Mouse (Mus musculus) kidney, embryonic 15.5 days (tissue): ENCODE data around the gene Cd2bp2. TPM values are rescaled to one million over a fixed set of nuclear protein-coding genes. Genes with fewer than 3 reads are reported as not detected.

Source experiments
- ATAC-seq: fragments of 200-750 bp; cut with Nextera tagmentation; replicated peaks from 2 replicates; pipeline ENCODE4 v1.8.0; 2017; ENCODE audit warnings: moderate TSS enrichment; ENCODE audit not compliant: low FRiP score
- H3K27ac ChIP-seq: fragments of 300-500 bp; sonication (generic); 2 replicates; pipeline ENCODE4 v1.5.1; 2015; ENCODE audit warnings: mild to moderate bottlenecking, inconsistent platforms
- H3K27me3 ChIP-seq: fragments of 300-500 bp; sonication (generic); 2 replicates; pipeline ENCODE4 v1.6.1; 2015; ENCODE audit warnings: inconsistent platforms
- H3K36me3 ChIP-seq: fragments of 300-500 bp; sonication (generic); 2 replicates; pipeline ENCODE4 v1.6.1; 2015; ENCODE audit warnings: inconsistent platforms
- H3K4me1 ChIP-seq: fragments of 300-500 bp; sonication (generic); 2 replicates; pipeline ENCODE4 v1.6.1; 2015; ENCODE audit warnings: inconsistent platforms
- H3K4me2 ChIP-seq: fragments of 300-500 bp; sonication (generic); 2 replicates; pipeline ENCODE4 v1.6.1; 2015; ENCODE audit warnings: moderate library complexity, mild to moderate bottlenecking, inconsistent platforms
- H3K4me3 ChIP-seq: fragments of 300-500 bp; sonication (generic); replicated peaks from 2 replicates; pipeline ENCODE4 v1.5.1; 2015; ENCODE audit warnings: mild to moderate bottlenecking, inconsistent platforms
- H3K9ac ChIP-seq: fragments of 300-500 bp; sonication (generic); 2 replicates; pipeline ENCODE4 v1.6.1; 2015; ENCODE audit warnings: mild to moderate bottlenecking, inconsistent platforms
- H3K9me3 ChIP-seq: fragments of 300-500 bp; sonication (generic); replicated peaks from 2 replicates; pipeline ENCODE4 v1.6.1; 2016; ENCODE audit warnings: inconsistent platforms
- WGBS: fragments of 180-500 bp; shearing (Covaris S2); methylation state at CpG from one replicate; pipeline ENCODE4 v1.1.7; 2015; ENCODE audit warnings: mixed read lengths; 5-methylcytosine and 5-hydroxymethylcytosine counted together
- polyA plus RNA-seq: library from polyadenylated mRNA; unstranded; fragments of >200 nt; fragmentation: Nextera tagmentation; extraction: Ambion mirVana; gene quantifications from 2 replicates; pipeline ENCODE4 v1.2.1, GENCODE M21; 2015

Gene Cd2bp2
- polyA plus RNA-seq, 1 experiment from 2014 or later: 66.6 TPM

GRCm38 (mm10) chr7:127214981-127215871 lies 19.4 kb upstream of the Cd2bp2 start:
- Histone ChIP-seq H3K36me3 (no peaks in the 10 kb centered on the region), H3K4me1 (peaks cover 21% of the 10 kb centered on the region), H3K9me3 (no peaks in the 10 kb centered on the region), H3K27ac (peak overlapping the region; percentile 27; the same call in 1 of the 2 replicates), H3K27me3 (peaks cover 5% of the 10 kb centered on the region; the same call in 1 of the 2 replicates), H3K4me2 (peak overlapping the region; percentile 72), H3K9ac (peak overlapping the region; percentile 45), H3K4me3 (peak overlapping the region; percentile 42)
- WGBS: 24% methylated on average over 33 of the region's 33 CpGs
- 0 out of 2 replicates have a peak, but pooled peaks have one; percentile 35 for ATAC-seq

DNA sequence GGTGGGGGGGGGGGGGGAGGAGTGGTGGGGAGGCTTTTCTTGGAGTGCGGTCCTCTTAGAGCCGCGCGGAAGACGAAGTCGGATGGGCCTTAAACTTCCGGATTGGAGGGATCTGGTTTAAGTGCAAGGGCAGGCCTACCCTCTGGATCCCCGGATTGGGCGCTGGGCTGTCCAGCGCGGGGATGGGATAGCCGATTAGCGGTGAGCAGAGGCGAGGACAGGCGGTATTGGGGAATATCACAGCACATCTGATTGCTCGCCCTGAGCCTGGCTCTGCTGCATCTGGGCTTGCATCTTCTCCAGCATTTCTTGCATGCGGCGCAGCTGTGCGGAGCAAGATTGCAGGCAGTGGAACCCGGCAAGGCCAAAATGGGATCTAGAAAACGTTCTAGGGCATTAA lies 18.7 kb upstream of the Cd2bp2 start:
- H3K4me2 ChIP-seq: peak overlapping the region; percentile 72
- H3K4me3 ChIP-seq: peak overlapping the region; percentile 42

GRCm38 (mm10) chr7:127213930-127214329 lies 18.1 kb upstream of the Cd2bp2 start:
- Histone ChIP-seq H3K4me2 (peak overlapping the region; percentile 72; the same call in 1 of the 2 replicates), H3K27me3 (peaks cover 5% of the 10 kb centered on the region; the same call in 1 of the 2 replicates), H3K36me3 (no peaks in the 10 kb centered on the region), H3K4me1 (peaks cover 27% of the 10 kb centered on the region), H3K9me3 (no peaks in the 10 kb centered on the region), H3K27ac (no peak overlapping the region), H3K4me3 (no peak overlapping the region; the same call in 1 of the 2 replicates), H3K9ac (no peak overlapping the region)
- WGBS: 56% methylated on average over 12 of the region's 12 CpGs
- no peak for ATAC-seq

More for the DNA sequence above, 18.7 kb upstream of the Cd2bp2 start:
- no peak for ATAC-seq
- H3K4me1 ChIP-seq: peaks cover 22% of the 10 kb centered on the region
- peaks cover 5% of the 10 kb centered on the region; the same call in 1 of the 2 replicates for H3K27me3 ChIP-seq
- H3K27ac ChIP-seq: peak overlapping the region; percentile 27; the same call in 1 of the 2 replicates
- H3K9ac ChIP-seq: peak overlapping the region; percentile 45
- H3K9me3 ChIP-seq: no peaks in the 10 kb centered on the region
- WGBS: 28% methylated on average over 21 of the region's 21 CpGs
- H3K36me3 ChIP-seq: no peaks in the 10 kb centered on the region

DNA sequence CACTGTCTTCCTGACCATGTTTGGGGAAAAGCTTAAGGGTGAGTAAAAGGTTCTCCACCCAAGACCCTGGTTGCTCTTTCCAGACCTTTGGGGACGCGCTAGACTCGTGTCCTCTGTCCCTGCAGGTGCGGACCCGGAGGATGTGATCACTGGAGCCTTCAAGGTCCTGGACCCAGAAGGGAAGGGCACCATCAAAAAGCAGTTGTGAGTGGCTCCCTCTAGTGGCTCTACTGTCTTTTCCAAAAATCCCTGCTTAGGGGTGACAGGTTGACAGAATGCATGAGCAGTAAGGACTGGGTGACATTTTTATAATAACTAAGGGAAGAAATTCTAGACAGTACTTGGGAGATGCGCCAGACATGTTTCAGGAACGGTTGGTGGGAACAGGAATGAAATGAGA lies 17.6 kb upstream of the Cd2bp2 start:
- no peaks in the 10 kb centered on the region for H3K9me3 ChIP-seq

DNA sequence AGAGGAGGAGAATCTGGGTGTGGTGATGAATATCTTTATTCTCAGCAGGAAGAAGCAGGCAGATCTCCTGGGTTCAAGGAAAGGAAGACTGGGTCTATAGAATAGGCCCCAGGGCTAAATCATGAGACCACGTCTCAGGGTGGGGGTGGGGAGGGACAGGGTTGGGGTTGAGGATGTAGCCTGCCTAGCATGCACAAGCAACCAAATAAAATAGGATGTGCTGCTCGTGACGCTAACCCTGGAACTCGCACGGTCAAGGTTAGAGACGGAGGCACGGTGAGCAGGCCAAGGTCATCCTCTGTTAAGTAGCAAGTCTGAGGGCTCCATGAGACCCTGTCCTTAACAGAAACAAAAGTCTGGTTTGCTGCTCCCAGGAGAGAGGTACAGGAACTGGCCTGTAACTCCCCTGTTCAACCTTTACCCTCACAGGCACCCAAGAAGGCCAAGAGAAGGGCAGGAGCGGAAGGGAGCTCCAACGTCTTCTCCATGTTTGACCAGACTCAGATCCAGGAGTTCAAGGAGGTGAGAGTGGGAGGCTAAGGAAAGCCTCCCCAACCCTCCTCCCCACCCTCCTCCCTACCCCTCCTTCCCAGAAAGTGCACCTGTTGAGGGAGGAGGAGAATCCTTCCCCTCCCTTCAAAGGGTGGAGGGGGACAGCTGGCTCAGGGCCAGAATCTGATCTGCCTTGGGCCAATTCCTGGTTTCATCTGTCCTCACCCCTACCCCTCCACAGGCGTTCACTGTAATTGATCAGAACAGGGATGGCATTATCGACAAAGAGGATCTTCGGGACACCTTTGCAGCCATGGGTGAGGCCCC lies 16.8 kb upstream of the Cd2bp2 start:
- H3K36me3 ChIP-seq: no peaks in the 10 kb centered on the region
- H3K27me3 ChIP-seq: peaks cover 5% of the 10 kb centered on the region; the same call in 1 of the 2 replicates
- H3K27ac ChIP-seq: no peak overlapping the region
- H3K4me3 ChIP-seq: no peak overlapping the region
- no peak overlapping the region for H3K9ac ChIP-seq
- peaks cover 29% of the 10 kb centered on the region for H3K4me1 ChIP-seq
- ATAC-seq: no peak
- H3K4me2 ChIP-seq: no peak overlapping the region
- WGBS: 82% methylated on average over 12 of the region's 12 CpGs
- no peaks in the 10 kb centered on the region for H3K9me3 ChIP-seq

More for the DNA sequence above, 17.6 kb upstream of the Cd2bp2 start:
- Histone ChIP-seq H3K27ac (no peak overlapping the region), H3K4me2 (no peak overlapping the region), H3K36me3 (no peaks in the 10 kb centered on the region), H3K9ac (no peak overlapping the region), H3K4me1 (peaks cover 27% of the 10 kb centered on the region), H3K4me3 (no peak overlapping the region), H3K27me3 (peaks cover 5% of the 10 kb centered on the region; the same call in 1 of the 2 replicates)
- 36% methylated on average over 7 of the region's 7 CpGs for WGBS
- ATAC-seq: no peak

GRCm38 (mm10) chr7:127211014-127211745 lies 15.3 kb upstream of the Cd2bp2 start:
- no peak for ATAC-seq
- Histone ChIP-seq H3K4me1 (peaks cover 44% of the 10 kb centered on the region), H3K9ac (no peak overlapping the region), H3K4me2 (no peak overlapping the region), H3K9me3 (no peaks in the 10 kb centered on the region), H3K36me3 (no peaks in the 10 kb centered on the region), H3K4me3 (no peak overlapping the region), H3K27ac (no peak overlapping the region), H3K27me3 (peaks cover 5% of the 10 kb centered on the region; the same call in 1 of the 2 replicates)
- 69% methylated on average over 5 of the region's 5 CpGs for WGBS

DNA sequence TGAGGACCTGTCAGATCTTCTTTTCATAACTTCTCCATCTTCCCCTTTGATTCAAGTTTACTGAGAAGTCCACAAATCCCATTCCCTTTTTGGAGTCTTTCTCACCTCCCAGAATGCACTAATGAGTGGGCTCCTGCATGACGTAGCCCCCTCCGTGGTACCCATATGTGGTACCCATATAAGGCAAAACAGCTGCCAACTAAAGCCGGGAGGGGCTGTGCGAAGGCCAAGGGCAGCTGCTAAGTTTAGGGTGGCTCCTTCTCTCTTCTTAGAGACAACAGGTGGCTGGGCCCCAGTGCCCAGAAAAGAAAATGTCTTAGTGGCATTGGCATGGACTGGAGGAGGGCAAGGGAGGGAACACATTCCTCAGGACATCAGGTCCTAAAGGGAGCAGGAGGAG lies 14.4 kb upstream of the Cd2bp2 start:
- ATAC-seq: no peak
- H3K4me2 ChIP-seq: no peak overlapping the region
- H3K36me3 ChIP-seq: no peaks in the 10 kb centered on the region
- H3K9me3 ChIP-seq: no peaks in the 10 kb centered on the region
- no peak overlapping the region for H3K9ac ChIP-seq
- H3K4me1 ChIP-seq: peaks cover 45% of the 10 kb centered on the region
- H3K27ac ChIP-seq: no peak overlapping the region
- no peak overlapping the region for H3K4me3 ChIP-seq
- 91% methylated on average over 4 of the region's 4 CpGs for WGBS
- peaks cover 5% of the 10 kb centered on the region; the same call in 1 of the 2 replicates for H3K27me3 ChIP-seq

GRCm38 (mm10) chr7:127209851-127210250 lies 14.0 kb upstream of the Cd2bp2 start:
- Histone ChIP-seq H3K36me3 (no peaks in the 10 kb centered on the region), H3K4me3 (no peak overlapping the region), H3K27me3 (peaks cover 5% of the 10 kb centered on the region; the same call in 1 of the 2 replicates), H3K27ac (peak overlapping the region; percentile 93; the same call in 1 of the 2 replicates), H3K9ac (no peak overlapping the region), H3K4me2 (peak overlapping the region; percentile 91), H3K4me1 (peaks cover 43% of the 10 kb centered on the region), H3K9me3 (no peaks in the 10 kb centered on the region)
- 82% methylated on average over 5 of the region's 5 CpGs for WGBS
- no peak for ATAC-seq

- no peaks in the 10 kb centered on the region for H3K9me3 ChIP-seq
- under 1% methylated on average over 44 of the region's 44 CpGs for WGBS
- H3K9ac ChIP-seq: peak within 1 kb of the TSS; percentile 95
- peak within 1 kb of the TSS; percentile 93 for H3K27ac ChIP-seq
- peaks cover under 1% of the 10 kb centered on the region; the same call in 1 of the 2 replicates for H3K27me3 ChIP-seq
- peak; percentile 96 for ATAC-seq
- peak within 1 kb of the TSS; percentile 92 for H3K4me3 ChIP-seq
- H3K36me3 ChIP-seq: peaks cover 4% of the 10 kb centered on the region
- peaks cover 36% of the 10 kb centered on the region for H3K4me1 ChIP-seq
- peak within 1 kb of the TSS; percentile 91 for H3K4me2 ChIP-seq
These were observed 12.9 kb upstream of the Cd2bp2 start, which contains the start of gene Mylpf for GRCm38 (mm10) chr7:127208553-127209438. TSS of gene Mylpf (plus strand) at chr7:127208890.

GRCm38 (mm10) chr7:127208295-127208552 lies 12.4 kb upstream of the Cd2bp2 start, which contains the start of gene Tbc1d10b:
TSS of gene Tbc1d10b (minus strand) at chr7:127208468.
- Histone ChIP-seq H3K4me2 (peak within 1 kb of the TSS; percentile 91), H3K4me3 (peak within 1 kb of the TSS; percentile 92), H3K36me3 (peaks cover 10% of the 10 kb centered on the region), H3K9ac (peak within 1 kb of the TSS; percentile 95), H3K27me3 (no peaks in the 10 kb centered on the region; the same call in 1 of the 2 replicates), H3K9me3 (no peaks in the 10 kb centered on the region), H3K4me1 (peaks cover 37% of the 10 kb centered on the region), H3K27ac (peak within 1 kb of the TSS; percentile 93)
- peak; percentile 43 for ATAC-seq
- under 1% methylated on average over 33 of the region's 44 CpGs for WGBS
